ENCODE assay signal across 51 mouse cellular contexts in the genomic region with DNA sequence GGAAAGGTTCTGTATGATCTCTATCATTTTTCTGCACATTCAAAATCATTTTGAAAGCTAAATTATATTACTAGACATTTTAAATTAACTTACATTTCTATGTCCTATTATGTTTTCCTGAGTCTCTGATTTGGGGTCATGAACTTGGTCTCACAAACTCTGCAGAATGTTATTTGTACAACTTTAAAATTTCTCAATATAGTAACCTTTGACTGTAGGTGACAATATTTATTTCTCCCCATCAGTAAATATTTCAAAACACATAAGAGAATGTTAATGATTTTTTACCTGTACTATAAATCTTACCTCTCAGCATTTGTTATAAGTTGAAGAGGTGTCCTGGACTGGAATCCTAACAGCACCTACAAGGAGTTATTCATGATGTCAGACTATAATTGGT. TPM values are rescaled to one million over a fixed set of nuclear protein-coding genes. Genes with fewer than 3 reads are reported as not detected.
"Had no signal": no experiment of that assay in that cellular context is flagged by ENCODE, and none has a peak within 500 bp of the region (broad histone marks: within the 10 kb centered on the region; RNA-seq: fewer than 3 reads in every experiment).

A gene (plus strand): TSS at position 301 of the 400 bp plus-strand sequence.

- ATAC-seq: hindbrain, embryonic 16.5 days; hindbrain, postnatal 0 days; inflammation-experienced regulatory T-cells, adult 6 months; intestine, embryonic 15.5 days; intestine, embryonic 16.5 days; intestine, postnatal 0 days had no signal

- H3K27me3 ChIP-seq: heart, embryonic 12.5 days; heart, embryonic 13.5 days; heart, embryonic 15.5 days; hindbrain, embryonic 12.5 days; hindbrain, embryonic 13.5 days; hindbrain, embryonic 15.5 days; intestine, embryonic 15.5 days; kidney, embryonic 15.5 days had no signal

- H3K9me3 ChIP-seq: heart, embryonic 15.5 days; hindbrain, embryonic 15.5 days; intestine, embryonic 15.5 days; kidney, embryonic 15.5 days had no signal

- DNase-seq: heart, postnatal 10 days; heart, postnatal 14 days; heart, postnatal 36 days; heart, postnatal 4 days; kidney, adult 11 months; kidney, adult 18-20 months; kidney, adult 2 months; kidney, adult 8-10 months; kidney, adult 9 months; kidney, postnatal 10 days; kidney, postnatal 14 days; kidney, postnatal 25 days; kidney, postnatal 36 days; kidney, postnatal 4 days; layer of hippocampus, adult 9-11 months; layer of hippocampus, postnatal 36 days had no signal

- H3K4me2 ChIP-seq: heart, embryonic 11.5 days; heart, embryonic 12.5 days; heart, embryonic 13.5 days; heart, embryonic 15.5 days; hindbrain, embryonic 12.5 days; hindbrain, embryonic 13.5 days; hindbrain, embryonic 14.5 days; hindbrain, embryonic 15.5 days; intestine, embryonic 15.5 days; kidney, embryonic 15.5 days had no signal

- H3K4me3 ChIP-seq: heart, embryonic 10.5 days; heart, embryonic 12.5 days; heart, embryonic 13.5 days; heart, embryonic 15.5 days; hindbrain, embryonic 10.5 days; hindbrain, embryonic 12.5 days; hindbrain, embryonic 13.5 days; hindbrain, embryonic 15.5 days; intestine, embryonic 15.5 days; kidney, embryonic 15.5 days; layer of hippocampus, adult 2 months had no signal

- H3K9ac ChIP-seq: heart, embryonic 12.5 days; heart, embryonic 13.5 days; heart, embryonic 15.5 days; hindbrain, embryonic 12.5 days; hindbrain, embryonic 13.5 days; hindbrain, embryonic 14.5 days; hindbrain, embryonic 15.5 days; intestine, embryonic 15.5 days; kidney, embryonic 15.5 days had no signal

- H3K27ac ChIP-seq: heart, embryonic 10.5 days; heart, embryonic 13.5 days; heart, embryonic 15.5 days; hindbrain, embryonic 10.5 days; hindbrain, embryonic 12.5 days; hindbrain, embryonic 13.5 days; hindbrain, embryonic 14.5 days; hindbrain, embryonic 15.5 days; hindbrain, postnatal 0 days; intestine, embryonic 15.5 days; kidney, embryonic 15.5 days; kidney, postnatal 0 days; layer of hippocampus, adult 2 months had no signal

- H3K4me1 ChIP-seq: heart, embryonic 10.5 days; heart, embryonic 12.5 days; heart, embryonic 13.5 days; heart, embryonic 15.5 days; hindbrain, embryonic 10.5 days; hindbrain, embryonic 12.5 days; hindbrain, embryonic 13.5 days; hindbrain, embryonic 15.5 days; intestine, embryonic 15.5 days; kidney, embryonic 15.5 days had no signal

- H3K36me3 ChIP-seq: heart, embryonic 10.5 days; heart, embryonic 12.5 days; heart, embryonic 13.5 days; heart, embryonic 15.5 days; hindbrain, embryonic 10.5 days; hindbrain, embryonic 12.5 days; hindbrain, embryonic 13.5 days; hindbrain, embryonic 15.5 days; intestine, embryonic 15.5 days; kidney, embryonic 15.5 days had no signal

RNA-seq across cellular contexts. Expression of the gene that starts here (rescaled TPM):
- total RNA-seq: heart, postnatal 10 days; heart, postnatal 14 days; heart, postnatal 25 days; heart, postnatal 36 days; heart, postnatal 4 days; hematopoietic stem cell, adult 5-6 weeks; hindbrain, postnatal 0 days; layer of hippocampus, adult 18-20 months; layer of hippocampus, adult 2 months; layer of hippocampus, adult 8-10 months; layer of hippocampus, postnatal 10 days; layer of hippocampus, postnatal 14 days; layer of hippocampus, postnatal 25 days; layer of hippocampus, postnatal 36 days; left cerebral cortex, adult 18-20 months had no signal
- polyA plus RNA-seq: heart, embryonic 10.5 days; heart, embryonic 11.5 days; heart, embryonic 12.5 days; heart, embryonic 13.5 days; heart, embryonic 14.5 days; heart, embryonic 15.5 days; heart, embryonic 16.5 days; heart, postnatal 0 days; hindbrain, embryonic 10.5 days; hindbrain, embryonic 11.5 days; hindbrain, embryonic 12.5 days; hindbrain, embryonic 13.5 days; hindbrain, embryonic 14.5 days; hindbrain, embryonic 15.5 days; hindbrain, embryonic 16.5 days; hindbrain, postnatal 0 days; inflammation-experienced regulatory T-cells, adult 6 months; intestine, embryonic 14.5 days; intestine, embryonic 15.5 days; intestine, embryonic 16.5 days; intestine, postnatal 0 days; kidney, adult 2 months; kidney, embryonic 14.5 days; kidney, embryonic 15.5 days; kidney, embryonic 16.5 days; kidney, postnatal 0 days; large intestine, adult 2 months had no signal
